10 mouse cellular contexts compared by ENCODE assay signal in the genomic region with DNA sequence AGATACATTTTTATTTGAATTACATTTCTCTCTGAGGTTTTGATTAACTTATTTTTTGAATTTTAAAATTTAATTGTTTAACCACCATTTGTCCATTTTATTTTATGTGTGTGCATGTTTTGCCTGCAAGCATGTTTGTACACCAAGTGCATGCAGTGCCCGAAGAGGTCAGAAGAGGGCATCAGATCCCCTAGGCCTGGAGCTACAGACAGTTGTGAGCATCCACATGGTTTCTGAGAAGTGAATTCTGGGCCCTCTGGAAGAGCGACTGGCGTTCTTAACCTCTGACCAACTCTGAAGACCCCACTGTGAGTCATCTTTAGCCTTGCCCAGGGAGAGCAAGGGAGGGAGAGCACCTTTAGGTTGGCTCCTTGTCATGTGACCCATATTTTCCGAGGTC. TPM values are rescaled to one million over a fixed set of nuclear protein-coding genes. Genes with fewer than 3 reads are reported as not detected.
DNase-seq lines count a peak whose midpoint lies in the region; ATAC-seq lines count a peak whose summit lies in the region.
"Had no signal": no experiment of that assay in that cellular context is flagged by ENCODE, and none has a peak within 500 bp of the region (broad histone marks: within the 10 kb centered on the region; RNA-seq: fewer than 3 reads in every experiment).

No protein-coding gene starts in this region.

- H3K27ac ChIP-seq in hindbrain, embryonic 10.5 days = no peak overlapping the region
- no peak overlapping the region for H3K27ac ChIP-seq in hindbrain, embryonic 16.5 days (ENCODE audit: low read depth, low read length)
- H3K27ac ChIP-seq: lung, embryonic 15.5 days had no signal

- 89% methylated on average over 4 of the region's 4 CpGs for WGBS in hindbrain, embryonic 10.5 days
- WGBS in hindbrain, embryonic 16.5 days = 93% methylated on average over 4 of the region's 4 CpGs

- H3K9me3 ChIP-seq in hindbrain, embryonic 10.5 days = no peaks in the 10 kb centered on the region
- no peaks in the 10 kb centered on the region for H3K9me3 ChIP-seq in hindbrain, embryonic 16.5 days (ENCODE audit: control insufficient read depth, low read length)
- H3K9me3 ChIP-seq: lung, embryonic 15.5 days had no signal

- H3K9ac ChIP-seq in hindbrain, embryonic 16.5 days (ENCODE audit: low read depth, low read length) = no peak overlapping the region
- H3K9ac ChIP-seq: lung, embryonic 15.5 days had no signal

- no peaks in the 10 kb centered on the region for H3K27me3 ChIP-seq in hindbrain, embryonic 10.5 days (ENCODE audit: insufficient read depth, poor library complexity, severe bottlenecking)
- no peaks in the 10 kb centered on the region for H3K27me3 ChIP-seq in hindbrain, embryonic 16.5 days (replicated peaks; ENCODE audit: control insufficient read depth, insufficient read depth, low read length)
- H3K27me3 ChIP-seq: lung, embryonic 15.5 days had no signal

- ATAC-seq in hindbrain, embryonic 16.5 days = no peak
- peak; percentile 69 for ATAC-seq in CD4-positive, CD25-positive, alpha-beta regulatory T cell, adult 4 months
- ATAC-seq in inflammation-experienced regulatory T-cells, adult 6 months = no peak

- DNase-seq in hindbrain, embryonic 10.5 days (ENCODE audit: low spot score) = peak; percentile 24
- DNase-seq in T-cell, adult 2 months (ENCODE audit: low spot score) = peak; percentile 31
- DNase-seq in liver = peak; percentile 76
- DNase-seq in spleen, postnatal 14 days (ENCODE audit: low spot score in 2 of 2) = peak; percentile 47 to 63
- no peak for DNase-seq in layer of hippocampus, adult 9-10 months (ENCODE audit: low spot score)

- no peaks in the 10 kb centered on the region for H3K4me1 ChIP-seq in hindbrain, embryonic 10.5 days (replicated peaks)
- peaks cover under 1% of the 10 kb centered on the region; the same call in 1 of the 2 replicates for H3K4me1 ChIP-seq in hindbrain, embryonic 16.5 days (ENCODE audit: control insufficient read depth, insufficient read depth, low read depth, low read length)
- H3K4me1 ChIP-seq: lung, embryonic 15.5 days had no signal

- H3K36me3 ChIP-seq in hindbrain, embryonic 10.5 days = peaks cover 32% of the 10 kb centered on the region
- peaks cover 13% of the 10 kb centered on the region for H3K36me3 ChIP-seq in hindbrain, embryonic 16.5 days (ENCODE audit: control insufficient read depth, insufficient read depth, low read length)

- no peak overlapping the region for H3K4me2 ChIP-seq in hindbrain, embryonic 16.5 days (ENCODE audit: low read length)
- H3K4me2 ChIP-seq: lung, embryonic 15.5 days had no signal

- H3K4me3 ChIP-seq in hindbrain, embryonic 10.5 days = no peak overlapping the region
- no peak overlapping the region for H3K4me3 ChIP-seq in hindbrain, embryonic 16.5 days (ENCODE audit: low read length)
- H3K4me3 ChIP-seq: erythroblast, embryonic 14.5 days; lung, embryonic 15.5 days had no signal

RNA-seq across cellular contexts. Expression of a gene that starts 9.9 kb away (rescaled TPM):
- polyA plus RNA-seq in hindbrain, embryonic 10.5 days (2016; fragmentation: Nextera tagmentation; extraction: Ambion mirVana) = 64.0 and 81.2 TPM in 2 replicates
- polyA plus RNA-seq in hindbrain, embryonic 16.5 days (2015; fragmentation: Nextera tagmentation; extraction: Ambion mirVana) = 72.5 and 74.4 TPM in 2 replicates
- polyA plus RNA-seq in CD4-positive, CD25-positive, alpha-beta regulatory T cell, adult 4 months (2017; shearing (Covaris generic)) = 10 to 100 TPM; 37.9 to 41.0 TPM
- polyA plus RNA-seq in inflammation-experienced regulatory T-cells, adult 6 months (2017; shearing (Covaris generic)) = 10 to 100 TPM; 33.8 to 41.7 (median 37.1) TPM

RNA-seq across cellular contexts. Expression of a gene that starts 10.1 kb away (rescaled TPM):
- 1.2 and 1.3 TPM in 2 replicates for polyA plus RNA-seq in hindbrain, embryonic 10.5 days (2016; fragmentation: Nextera tagmentation; extraction: Ambion mirVana)
- polyA plus RNA-seq in hindbrain, embryonic 16.5 days (2015; fragmentation: Nextera tagmentation; extraction: Ambion mirVana) = 0.50 and 0.66 TPM in 2 replicates
- 1 to 10 TPM in 1 of 2 experiments, under 1 TPM in 1; 0.32 to 2.1 TPM for polyA plus RNA-seq in CD4-positive, CD25-positive, alpha-beta regulatory T cell, adult 4 months (2017; shearing (Covaris generic))
- 1 to 10 TPM in 1 of 3 experiments, under 1 TPM in 2; 0.36 to 2.0 (median 0.63) TPM for polyA plus RNA-seq in inflammation-experienced regulatory T-cells, adult 6 months (2017; shearing (Covaris generic))

RNA-seq across cellular contexts. Expression of a gene that starts 49.9 kb away (rescaled TPM):
- 2.7 and 2.8 TPM in 2 replicates for polyA plus RNA-seq in hindbrain, embryonic 10.5 days (2016; fragmentation: Nextera tagmentation; extraction: Ambion mirVana)
- 2.3 and 2.4 TPM in 2 replicates for polyA plus RNA-seq in hindbrain, embryonic 16.5 days (2015; fragmentation: Nextera tagmentation; extraction: Ambion mirVana)
- polyA plus RNA-seq in CD4-positive, CD25-positive, alpha-beta regulatory T cell, adult 4 months (2017; shearing (Covaris generic)) = 100 to 1,000 TPM; 186 to 375 TPM
- 100 to 1,000 TPM; 180 to 219 (median 188) TPM for polyA plus RNA-seq in inflammation-experienced regulatory T-cells, adult 6 months (2017; shearing (Covaris generic))

RNA-seq across cellular contexts. Expression of a gene that starts 56.7 kb away (rescaled TPM):
- 52.4 and 66.8 TPM in 2 replicates for polyA plus RNA-seq in hindbrain, embryonic 10.5 days (2016; fragmentation: Nextera tagmentation; extraction: Ambion mirVana)
- polyA plus RNA-seq in hindbrain, embryonic 16.5 days (2015; fragmentation: Nextera tagmentation; extraction: Ambion mirVana) = 55.9 and 59.1 TPM in 2 replicates
- 10 to 100 TPM; 11.8 to 20.6 TPM for polyA plus RNA-seq in CD4-positive, CD25-positive, alpha-beta regulatory T cell, adult 4 months (2017; shearing (Covaris generic))
- polyA plus RNA-seq in inflammation-experienced regulatory T-cells, adult 6 months (2017; shearing (Covaris generic)) = 10 to 100 TPM in 2 of 3 experiments, 1 to 10 TPM in 1; 6.7 to 25.0 (median 19.2) TPM

Comparison
In these comparisons a context has a peak if more than half of its experiments do, and no peak if none do; other contexts are left out.
1. RNA of a gene that starts 49.9 kb away (polyA plus RNA-seq): 186 to 375 TPM in CD4-positive, CD25-positive, alpha-beta regulatory T cell, adult 4 months and 180 to 219 TPM in inflammation-experienced regulatory T-cells, adult 6 months; 2.7 to 2.8 TPM in hindbrain, embryonic 10.5 days and 2.3 to 2.4 TPM in hindbrain, embryonic 16.5 days; every median in the first group is over 10 times any median in the second.